Comparison of ENCODE assay signal across 35 mouse cellular contexts in genomic region chr2:147816951-147817350, GRCm38 (mm10).
"Had no signal": no experiment of that assay in that cellular context is flagged by ENCODE, and none has a peak within 500 bp of the region (broad histone marks: within the 10 kb centered on the region; RNA-seq: fewer than 3 reads in every experiment).

No protein-coding gene starts in this region.

- H3K36me3 ChIP-seq: heart, embryonic 10.5 days; heart, embryonic 12.5 days; heart, embryonic 13.5 days; heart, embryonic 15.5 days; hindbrain, embryonic 10.5 days; hindbrain, embryonic 12.5 days; hindbrain, embryonic 13.5 days; hindbrain, embryonic 15.5 days; intestine, embryonic 15.5 days; kidney, embryonic 15.5 days had no signal

- H3K27me3 ChIP-seq: heart, embryonic 12.5 days; heart, embryonic 13.5 days; heart, embryonic 15.5 days; hindbrain, embryonic 12.5 days; hindbrain, embryonic 13.5 days; hindbrain, embryonic 15.5 days; intestine, embryonic 15.5 days; kidney, embryonic 15.5 days had no signal

- H3K9me3 ChIP-seq: heart, embryonic 10.5 days; heart, embryonic 12.5 days; heart, embryonic 13.5 days; heart, embryonic 15.5 days; hindbrain, embryonic 10.5 days; hindbrain, embryonic 12.5 days; hindbrain, embryonic 13.5 days; hindbrain, embryonic 15.5 days; intestine, embryonic 15.5 days; kidney, embryonic 15.5 days had no signal

- H3K9ac ChIP-seq: heart, embryonic 12.5 days; heart, embryonic 13.5 days; heart, embryonic 15.5 days; hindbrain, embryonic 12.5 days; hindbrain, embryonic 13.5 days; hindbrain, embryonic 14.5 days; hindbrain, embryonic 15.5 days; intestine, embryonic 15.5 days; kidney, embryonic 15.5 days had no signal

- H3K4me2 ChIP-seq: heart, embryonic 11.5 days; heart, embryonic 12.5 days; heart, embryonic 13.5 days; heart, embryonic 15.5 days; hindbrain, embryonic 12.5 days; hindbrain, embryonic 13.5 days; hindbrain, embryonic 14.5 days; hindbrain, embryonic 15.5 days; intestine, embryonic 15.5 days; kidney, embryonic 15.5 days had no signal

- DNase-seq: heart, postnatal 10 days; heart, postnatal 14 days; heart, postnatal 36 days; heart, postnatal 4 days; kidney, adult 11 months; kidney, adult 18-20 months; kidney, adult 2 months; kidney, adult 8-10 months; kidney, adult 9 months; kidney, postnatal 10 days; kidney, postnatal 14 days; kidney, postnatal 25 days; kidney, postnatal 36 days; kidney, postnatal 4 days; layer of hippocampus, adult 9-11 months; layer of hippocampus, postnatal 36 days had no signal

- ATAC-seq: hindbrain, embryonic 16.5 days; hindbrain, postnatal 0 days; inflammation-experienced regulatory T-cells, adult 6 months; intestine, embryonic 15.5 days; intestine, embryonic 16.5 days; intestine, postnatal 0 days had no signal

- H3K27ac ChIP-seq: heart, embryonic 10.5 days; heart, embryonic 13.5 days; heart, embryonic 15.5 days; hindbrain, embryonic 10.5 days; hindbrain, embryonic 12.5 days; hindbrain, embryonic 13.5 days; hindbrain, embryonic 14.5 days; hindbrain, embryonic 15.5 days; hindbrain, postnatal 0 days; intestine, embryonic 15.5 days; kidney, embryonic 15.5 days; kidney, postnatal 0 days; layer of hippocampus, adult 2 months had no signal

- H3K4me3 ChIP-seq: heart, embryonic 10.5 days; heart, embryonic 12.5 days; heart, embryonic 13.5 days; heart, embryonic 15.5 days; hindbrain, embryonic 10.5 days; hindbrain, embryonic 12.5 days; hindbrain, embryonic 13.5 days; hindbrain, embryonic 15.5 days; intestine, embryonic 15.5 days; kidney, embryonic 15.5 days; layer of hippocampus, adult 2 months had no signal

- H3K4me1 ChIP-seq: heart, embryonic 10.5 days; heart, embryonic 12.5 days; heart, embryonic 13.5 days; heart, embryonic 15.5 days; hindbrain, embryonic 10.5 days; hindbrain, embryonic 12.5 days; hindbrain, embryonic 13.5 days; hindbrain, embryonic 15.5 days; intestine, embryonic 15.5 days; kidney, embryonic 15.5 days had no signal
